Mouse (Mus musculus) small intestine, adult 2 months (tissue): ENCODE results near the gene Cenpp.

ENCODE experiments used
- CTCF ChIP-seq: fragments of 200-500 bp; IDR thresholded peaks from 2 replicates; pipeline ENCODE4 v1.5.1; 2012; ENCODE audit warnings: low read depth, mild to moderate bottlenecking, control low read depth, inconsistent platforms, low read length, moderate library complexity, mixed read lengths; ENCODE audit not compliant: insufficient replicate concordance, insufficient read length; ENCODE audit errors: extremely low read depth
- POLR2A ChIP-seq: fragments of 200-500 bp; IDR thresholded peaks from 2 replicates; pipeline ENCODE4 v1.6.1; 2012; ENCODE audit warnings: low read depth, mild to moderate bottlenecking, control low read depth, inconsistent platforms, low read length, moderate library complexity

- no peak for TF ChIP-seq CTCF
- TF ChIP-seq POLR2A, result no peak
These were observed 29.8 kb upstream of the Cenpp start for GRCm38 (mm10) chr13:49682233-49682846.
